Comparison of ENCODE assay signal across 10 mouse cellular contexts in genomic region chr10:30838188-30838587, GRCm38 (mm10). TPM values are rescaled to one million over a fixed set of nuclear protein-coding genes. Genes with fewer than 3 reads are reported as not detected.
DNase-seq lines count a peak whose midpoint lies in the region; ATAC-seq and TF ChIP-seq lines count a peak whose summit lies in the region.
"Had no signal": no experiment of that assay in that cellular context is flagged by ENCODE, and none has a peak within 500 bp of the region (broad histone marks: within the 10 kb centered on the region; RNA-seq: fewer than 3 reads in every experiment).

No protein-coding gene starts in this region.

- H3K4me3 ChIP-seq in intestine, postnatal 0 days (ENCODE audit: low read depth, low read length): no peak overlapping the region
- no peak overlapping the region for H3K4me3 ChIP-seq in intestine, embryonic 15.5 days (replicated peaks)
- no peak overlapping the region for H3K4me3 ChIP-seq in limb, embryonic 10.5 days
- H3K4me3 ChIP-seq: lung, embryonic 15.5 days; neural tube, embryonic 12.5 days had no signal

- peaks cover 26% of the 10 kb centered on the region for H3K27me3 ChIP-seq in intestine, postnatal 0 days (replicated peaks; ENCODE audit: control insufficient read depth, insufficient read depth, low read length)
- 0 out of 2 replicates have a peak, but pooled peaks cover 5% of the 10 kb centered on the region for H3K27me3 ChIP-seq in intestine, embryonic 15.5 days (replicated peaks)
- H3K27me3 ChIP-seq in limb, embryonic 10.5 days (ENCODE audit: low read depth, poor library complexity, severe bottlenecking): peaks cover 29% of the 10 kb centered on the region

- no peak for ATAC-seq in intestine, postnatal 0 days
- ATAC-seq in intestine, embryonic 15.5 days: no peak

- peak; percentile 8 for DNase-seq in ovary, postnatal 14 days (ENCODE audit: low spot score)
- DNase-seq in ovary, adult 18-20 months (ENCODE audit: low spot score): no peak
- peak; percentile 66 for DNase-seq in embryo, embryonic 10 days (ENCODE audit: low spot score)
- peak; percentile 55 for DNase-seq in retina, postnatal 1 day
- no peak for DNase-seq in limb, embryonic 10.5 days (ENCODE audit: low spot score)
- DNase-seq in spleen, postnatal 36 days (ENCODE audit: low spot score in 2 of 2): no peak

- no peaks in the 10 kb centered on the region; the same call in 1 of the 2 replicates for H3K4me1 ChIP-seq in intestine, postnatal 0 days (replicated peaks; ENCODE audit: control insufficient read depth, insufficient read depth, low read length)
- peaks cover 6% of the 10 kb centered on the region; the same call in 1 of the 2 replicates for H3K4me1 ChIP-seq in intestine, embryonic 15.5 days (replicated peaks)
- H3K4me1 ChIP-seq in limb, embryonic 10.5 days: peaks cover 13% of the 10 kb centered on the region

- H3K9me3 ChIP-seq in intestine, postnatal 0 days (ENCODE audit: control insufficient read depth): no peaks in the 10 kb centered on the region
- H3K9me3 ChIP-seq in intestine, embryonic 15.5 days: no peaks in the 10 kb centered on the region
- no peaks in the 10 kb centered on the region for H3K9me3 ChIP-seq in limb, embryonic 10.5 days (replicated peaks)
- H3K9me3 ChIP-seq: lung, embryonic 15.5 days; neural tube, embryonic 12.5 days had no signal

- no peak overlapping the region for H3K9ac ChIP-seq in intestine, postnatal 0 days (ENCODE audit: low read depth, low read length)
- H3K9ac ChIP-seq in intestine, embryonic 15.5 days: no peak overlapping the region
- H3K9ac ChIP-seq: lung, embryonic 15.5 days; neural tube, embryonic 12.5 days had no signal

- no peaks in the 10 kb centered on the region for H3K36me3 ChIP-seq in intestine, postnatal 0 days (ENCODE audit: control insufficient read depth, insufficient read depth)
- H3K36me3 ChIP-seq in intestine, embryonic 15.5 days: no peaks in the 10 kb centered on the region
- H3K36me3 ChIP-seq in limb, embryonic 10.5 days: no peaks in the 10 kb centered on the region
- H3K36me3 ChIP-seq: lung, embryonic 15.5 days had no signal

- TF ChIP-seq CTCF in intestine, postnatal 0 days (IDR thresholded peaks at IDR 0.05; ENCODE audit: low read depth): peak; percentile 58

- no peak overlapping the region for H3K27ac ChIP-seq in intestine, postnatal 0 days (ENCODE audit: low read depth, low read length)
- H3K27ac ChIP-seq in intestine, embryonic 15.5 days: no peak overlapping the region
- no peak overlapping the region for H3K27ac ChIP-seq in limb, embryonic 10.5 days
- H3K27ac ChIP-seq: lung, embryonic 15.5 days; neural tube, embryonic 12.5 days had no signal

- WGBS in intestine, postnatal 0 days: 7% methylated on average over 1 of the region's 1 CpGs
- WGBS in intestine, embryonic 15.5 days: 2% methylated on average over 1 of the region's 1 CpGs
- 7% methylated on average over 1 of the region's 1 CpGs for WGBS in limb, embryonic 10.5 days

- no peak overlapping the region for H3K4me2 ChIP-seq in intestine, postnatal 0 days (replicated peaks; ENCODE audit: low read depth)
- H3K4me2 ChIP-seq in intestine, embryonic 15.5 days (replicated peaks): no peak overlapping the region
- H3K4me2 ChIP-seq: lung, embryonic 15.5 days; neural tube, embryonic 12.5 days had no signal

RNA-seq across cellular contexts. Expression of gene Hey2, which starts 4.4 kb away (rescaled TPM):
- 1.2 and 1.9 TPM in 2 replicates for polyA plus RNA-seq in intestine, postnatal 0 days (2015; fragmentation: Nextera tagmentation; extraction: Ambion mirVana)
- polyA plus RNA-seq in intestine, embryonic 15.5 days (2015; fragmentation: Nextera tagmentation; extraction: Ambion mirVana): 4.0 and 5.0 TPM in 2 replicates
- polyA plus RNA-seq in limb, embryonic 10.5 days (2016; fragmentation: Nextera tagmentation; extraction: Ambion mirVana): 1.1 and 1.8 TPM in 2 replicates

RNA-seq across cellular contexts. Expression of gene Ncoa7, which starts 35.1 kb away (rescaled TPM):
- 10.4 and 13.1 TPM in 2 replicates for polyA plus RNA-seq in intestine, postnatal 0 days (2015; fragmentation: Nextera tagmentation; extraction: Ambion mirVana)
- 9.3 and 10.0 TPM in 2 replicates for polyA plus RNA-seq in intestine, embryonic 15.5 days (2015; fragmentation: Nextera tagmentation; extraction: Ambion mirVana)
- 6.2 and 8.2 TPM in 2 replicates for polyA plus RNA-seq in limb, embryonic 10.5 days (2016; fragmentation: Nextera tagmentation; extraction: Ambion mirVana)

Comparison
In these comparisons a context has a peak if more than half of its experiments do, and no peak if none do; other contexts are left out.
1. DNase-seq: peak in ovary, postnatal 14 days (single experiment), embryo, embryonic 10 days (single experiment) and retina, postnatal 1 day (single experiment); none in ovary, adult 18-20 months (single experiment), limb, embryonic 10.5 days (single experiment) and spleen, postnatal 36 days (0 of 2).